Mouse (Mus musculus) cerebellum, adult 18-20 months (tissue): ENCODE results near the gene Fez1.

Experiments used
- DNase-seq, 2 experiments: peaks; one replicate each; pipeline ENCODE4 v3.0.0; 2021

Gene Fez1

DNA sequence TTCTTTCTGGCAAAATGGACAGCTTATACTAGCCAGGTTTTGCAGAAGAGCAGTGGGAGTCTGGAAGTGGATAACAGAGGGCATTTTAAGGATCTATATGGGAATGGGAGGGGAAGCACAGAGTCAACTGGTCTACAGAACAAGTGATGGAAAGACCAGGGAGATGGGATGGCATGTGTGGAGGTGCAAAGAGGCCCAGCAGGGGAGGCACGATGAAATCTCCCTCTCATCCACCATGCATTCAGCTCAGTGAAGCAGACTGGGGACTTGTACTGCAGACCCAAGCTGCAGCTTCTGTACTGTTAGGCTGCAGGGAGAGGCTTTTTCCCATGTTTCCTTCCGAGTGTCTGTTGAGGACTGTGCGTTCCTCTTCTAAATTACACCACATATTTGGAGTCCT lies 12.2 kb downstream of the Fez1 start:
- peak; percentile 58 to 60 for DNase-seq

DNA sequence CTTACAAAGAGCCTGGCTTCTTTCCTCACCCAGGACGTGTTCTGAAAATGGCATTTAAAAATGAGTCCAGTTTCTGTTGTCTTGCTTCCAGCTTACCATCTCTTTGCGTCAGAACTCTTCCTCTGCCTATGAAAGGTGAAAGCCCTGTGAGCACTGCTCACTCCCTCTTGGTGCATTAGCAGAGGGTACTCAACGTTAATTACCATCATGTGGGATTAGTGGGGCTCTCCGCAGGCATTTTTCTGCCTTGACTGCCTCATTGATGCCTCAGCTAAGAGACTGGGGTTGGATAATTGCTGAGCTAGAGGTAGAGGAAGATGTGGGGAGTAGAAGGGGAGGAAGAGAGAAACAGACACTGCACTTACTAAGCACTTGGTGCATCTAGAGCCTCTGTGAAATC lies 24.7 kb downstream of the Fez1 start:
- DNase-seq = no peak

DNA sequence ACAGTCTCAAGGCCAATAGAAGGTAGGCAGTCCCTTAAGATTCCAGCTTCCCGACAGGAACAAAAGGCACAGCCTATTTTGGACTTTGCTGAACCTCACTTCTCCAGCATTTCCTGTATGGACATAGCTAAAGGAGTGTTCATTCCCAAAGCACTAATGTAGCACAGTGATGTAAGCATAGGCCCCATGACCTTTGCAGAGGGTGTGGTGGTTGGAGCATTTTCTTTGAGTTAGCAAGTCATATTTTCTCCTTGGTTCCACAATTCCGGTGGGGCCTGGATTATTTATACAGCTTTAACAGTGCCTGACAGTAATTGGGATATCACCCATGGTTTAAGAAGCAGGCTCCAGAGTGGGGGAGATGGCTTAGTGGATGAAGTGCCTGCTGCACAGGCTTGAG lies 27.0 kb downstream of the Fez1 start:
- no peak for DNase-seq

DNA sequence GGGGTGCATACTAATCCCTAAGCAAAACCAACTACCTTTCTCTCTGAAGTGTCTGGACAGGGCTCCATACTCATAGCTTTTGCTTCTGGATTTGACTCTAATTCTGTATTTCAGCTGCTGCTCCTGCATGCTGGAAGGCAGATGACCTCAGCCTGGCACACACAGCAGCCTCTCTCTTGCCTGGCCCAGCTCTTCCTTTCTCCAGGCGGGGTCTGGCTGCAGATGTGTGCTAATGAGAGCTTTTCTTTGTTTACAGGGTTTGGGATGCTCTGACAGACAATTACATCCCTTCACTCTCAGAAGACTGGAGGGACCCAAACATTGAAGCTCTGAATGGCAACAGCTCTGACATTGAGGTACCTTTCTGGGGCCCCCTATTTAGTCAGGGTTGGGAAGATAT lies 28.4 kb downstream of the Fez1 start:
- peak in 1 of 2 experiments; percentile 14 for DNase-seq

DNA sequence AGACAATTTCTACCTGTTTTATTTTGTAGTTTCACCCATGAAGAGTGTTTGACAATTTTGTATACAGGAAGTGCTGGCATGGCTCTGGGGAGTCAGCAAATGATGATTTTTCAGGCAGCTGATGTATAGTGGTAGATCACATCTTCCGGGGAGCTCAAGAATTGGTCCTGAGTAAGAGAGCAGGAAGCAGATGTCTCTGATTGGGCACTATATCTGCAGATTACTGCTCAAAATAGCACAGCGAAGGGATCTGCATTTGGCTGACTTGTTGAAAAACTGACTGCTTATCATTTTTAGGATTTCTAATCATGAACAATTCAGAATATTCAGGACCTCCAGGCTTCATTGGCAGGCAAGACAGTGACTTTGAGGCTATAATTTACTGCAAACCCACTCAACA lies 30.5 kb downstream of the Fez1 start:
- no peak for DNase-seq

DNA sequence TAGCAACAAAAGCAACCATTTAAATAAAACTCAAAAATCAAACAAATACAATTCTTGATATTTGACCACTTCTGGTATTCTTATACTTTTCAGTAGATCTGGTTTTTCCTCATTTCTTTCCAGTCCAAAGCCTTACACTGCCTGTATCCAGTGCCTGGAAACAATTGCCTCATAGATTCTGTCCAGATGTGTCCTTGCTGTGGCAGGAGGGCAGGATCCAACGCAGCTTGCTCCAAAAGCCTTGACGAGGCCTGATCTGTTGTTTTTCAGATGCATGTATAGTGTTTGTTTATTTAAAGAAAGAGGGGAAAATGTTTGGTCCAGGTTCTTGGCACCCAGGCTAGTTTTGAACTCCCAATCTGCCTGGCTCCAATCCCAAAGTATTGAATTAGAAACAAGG lies 34.7 kb downstream of the Fez1 start:
- DNase-seq = no peak

DNA sequence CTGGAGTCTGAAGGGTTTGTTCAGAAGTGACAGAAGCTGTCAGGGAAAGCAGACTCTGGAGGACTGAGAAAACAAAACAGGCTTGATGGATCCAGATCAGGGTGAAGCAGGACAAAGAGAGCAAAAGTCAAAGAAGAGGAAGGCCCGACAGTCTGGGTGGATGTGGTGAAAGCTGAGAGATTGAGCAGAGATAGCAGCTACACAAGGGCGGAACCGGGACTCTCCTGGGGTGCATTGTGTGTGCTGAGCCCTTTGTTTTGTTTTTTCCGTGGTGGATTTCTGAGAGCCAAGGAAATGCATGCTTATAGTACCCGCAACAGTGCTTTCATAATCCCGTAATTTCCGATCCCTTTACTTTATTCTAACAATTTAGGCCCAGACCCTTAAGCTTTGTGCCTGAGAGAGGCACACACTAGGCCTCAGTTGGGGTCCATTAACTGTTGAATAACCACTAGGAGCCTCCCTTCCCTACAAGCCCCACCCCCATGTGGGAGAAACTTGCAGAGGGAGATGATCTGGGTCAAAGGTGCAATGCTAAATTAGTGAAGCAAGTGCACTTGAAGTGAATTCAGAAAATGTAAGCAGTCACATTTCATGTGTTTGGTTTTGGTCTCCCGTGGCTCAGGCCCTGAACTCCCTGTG lies 35.9 kb downstream of the Fez1 start:
- no peak for DNase-seq

DNA sequence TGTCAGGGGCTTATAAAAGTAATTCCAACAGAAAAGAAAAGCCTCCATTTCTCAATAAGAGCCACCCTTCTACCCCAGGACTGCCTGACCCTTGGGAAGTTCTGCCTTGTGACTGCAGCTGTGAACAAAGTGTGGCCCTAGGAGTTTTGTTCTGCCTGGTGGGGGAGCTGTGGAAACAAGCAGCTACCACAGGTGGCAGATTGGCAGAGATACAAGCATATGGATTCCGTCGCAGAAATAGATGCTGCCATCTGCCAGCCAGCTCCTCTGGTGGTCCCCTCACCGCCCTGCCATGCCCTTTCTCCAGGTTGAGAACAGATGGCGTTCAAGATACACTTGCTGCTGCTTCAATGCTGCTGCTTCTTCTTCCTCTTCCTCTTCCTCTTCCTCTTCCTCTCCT lies 37.0 kb downstream of the Fez1 start:
- peak; percentile 90 to 94 for DNase-seq

DNA sequence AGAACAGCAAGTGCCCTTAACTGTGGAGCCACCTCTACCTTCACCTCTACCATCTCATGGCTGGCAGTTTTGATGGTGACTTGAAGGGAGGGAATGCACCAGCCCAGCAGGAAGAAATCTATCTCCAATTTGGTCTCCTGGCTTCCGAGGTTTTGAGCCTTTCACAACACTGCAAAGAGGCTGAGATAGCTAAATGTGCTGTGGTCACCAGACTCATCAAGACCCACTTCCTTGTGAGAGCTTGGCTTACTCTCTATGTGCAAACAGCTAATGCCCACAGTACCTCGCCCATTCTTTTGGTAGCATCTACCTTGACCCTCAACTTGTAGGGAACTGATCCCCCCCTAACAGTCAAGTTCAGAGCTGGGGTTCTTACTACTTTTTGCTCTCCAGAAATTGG lies 40.9 kb downstream of the Fez1 start:
- no peak for DNase-seq

DNA sequence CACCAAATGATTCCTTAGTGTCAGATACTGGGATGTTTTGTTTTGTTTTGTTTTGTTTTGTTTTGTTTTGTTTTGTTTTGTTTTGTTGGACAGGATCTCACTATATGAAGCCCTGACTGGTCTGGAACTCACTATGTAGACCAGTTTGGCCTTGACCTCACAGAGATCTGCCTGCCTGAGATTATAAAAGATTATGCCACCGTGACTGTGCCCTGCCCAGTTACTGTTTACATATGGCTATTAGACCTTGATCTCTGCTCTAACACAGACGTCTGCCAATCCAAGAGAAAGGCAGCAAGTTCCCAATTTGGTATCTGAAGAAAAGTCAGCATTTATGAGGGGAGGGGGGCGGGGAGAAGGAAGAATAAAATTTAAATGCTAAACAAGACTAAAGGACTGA lies 42.0 kb downstream of the Fez1 start:
- DNase-seq = no peak

DNA sequence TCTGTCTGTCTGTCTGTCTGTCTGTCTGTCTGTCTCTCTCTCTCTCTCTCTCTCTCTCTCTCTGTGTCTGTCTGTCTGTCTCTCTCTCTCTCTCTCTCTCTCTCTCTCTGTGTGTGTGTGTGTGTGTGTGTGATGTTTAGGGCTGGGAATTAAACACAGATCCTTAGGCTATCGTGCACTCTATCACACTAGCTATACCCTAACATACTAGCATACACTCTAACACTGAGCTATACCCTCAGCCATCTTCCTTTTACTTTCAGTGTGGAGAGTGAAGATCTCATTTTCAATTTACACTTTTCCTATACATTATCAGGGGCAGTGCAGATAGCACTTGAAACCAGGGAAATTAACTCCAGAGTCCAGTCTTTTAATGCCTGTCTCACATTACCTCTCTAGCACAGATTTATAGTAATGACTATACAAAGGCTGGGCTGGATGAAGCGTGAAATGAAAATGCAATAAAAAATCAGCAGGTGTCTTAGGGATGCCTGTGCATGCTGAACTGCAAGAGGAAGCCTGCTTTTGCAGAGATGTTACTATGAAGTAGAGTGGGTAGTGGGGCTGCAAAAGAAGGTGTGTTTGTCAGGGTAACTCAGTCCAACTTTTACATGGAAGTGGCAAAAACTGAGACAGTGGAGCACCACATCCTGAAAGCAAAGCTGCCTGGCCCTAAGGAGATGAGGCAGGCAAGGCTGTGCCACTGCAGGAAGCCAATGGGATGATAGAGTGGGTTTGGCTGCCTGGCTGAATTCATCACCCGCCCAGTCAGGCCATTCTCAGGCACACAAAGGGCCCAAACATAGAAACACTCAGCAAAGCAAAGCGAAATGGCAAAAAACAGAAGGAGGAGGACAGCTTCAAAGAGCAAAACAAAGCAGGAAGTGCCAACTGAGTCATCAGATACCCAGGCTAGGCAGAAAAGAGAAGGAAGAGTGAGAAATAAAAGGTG lies 43.5 kb downstream of the Fez1 start:
- peak in 1 of 2 experiments; percentile 45 for DNase-seq

DNA sequence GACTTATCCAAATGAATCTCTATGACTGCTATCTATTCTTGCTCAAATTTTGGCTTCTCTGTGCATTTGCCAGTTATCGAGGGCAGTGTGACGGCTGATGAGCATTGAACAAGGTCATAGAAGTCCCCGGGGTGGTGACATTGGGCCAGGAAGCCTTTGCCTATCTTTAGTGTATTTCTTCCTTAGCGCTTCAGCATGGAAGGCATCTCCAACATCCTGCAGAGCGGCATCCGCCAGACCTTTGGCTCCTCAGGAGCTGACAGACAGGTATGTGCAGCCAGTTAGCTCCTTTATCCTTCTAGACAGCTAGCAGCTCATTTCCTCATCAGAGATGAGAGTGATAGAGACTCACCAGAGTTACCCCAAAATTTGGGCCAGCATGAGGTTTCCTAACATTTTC lies 47.0 kb downstream of the Fez1 start:
- no peak for DNase-seq

DNA sequence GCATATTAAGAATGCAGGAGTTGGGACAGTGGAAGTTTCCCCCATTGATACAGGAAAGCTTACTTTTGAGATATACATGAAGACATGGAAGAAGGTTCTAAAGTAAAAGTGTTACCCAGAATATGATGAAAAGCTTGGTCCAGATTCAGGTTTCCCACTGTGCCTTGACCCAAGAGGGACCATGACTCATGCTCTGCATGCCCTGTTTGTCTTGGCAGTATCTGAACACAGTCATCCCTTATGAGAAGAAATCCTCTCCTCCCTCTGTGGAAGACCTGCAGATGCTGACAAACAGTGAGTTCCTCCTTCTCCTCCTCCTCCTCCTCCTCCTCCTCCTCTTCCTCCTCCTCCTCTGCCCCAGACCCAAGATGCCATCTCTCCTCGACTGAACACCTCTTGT lies 48.6 kb downstream of the Fez1 start:
- DNase-seq = peak; percentile 44 to 69

DNA sequence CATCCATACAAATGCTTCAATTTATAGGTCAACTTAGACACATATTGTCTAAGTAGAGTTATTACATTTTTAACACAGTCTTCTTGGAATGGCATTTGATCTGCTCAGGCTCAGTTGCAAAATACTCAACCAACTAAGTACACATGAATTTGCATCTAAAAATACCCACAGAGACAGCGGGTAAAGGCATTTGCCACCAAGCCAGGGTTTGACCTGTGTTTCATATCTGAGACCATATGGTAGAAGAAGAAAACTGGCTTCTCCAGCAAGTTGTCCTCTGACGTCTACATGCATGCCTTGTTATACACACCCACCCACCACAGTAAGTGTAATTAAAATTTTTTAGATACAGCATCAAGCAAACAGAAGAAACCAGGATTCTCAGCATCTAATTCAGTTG lies 52.1 kb downstream of the Fez1 start:
- DNase-seq = no peak

DNA sequence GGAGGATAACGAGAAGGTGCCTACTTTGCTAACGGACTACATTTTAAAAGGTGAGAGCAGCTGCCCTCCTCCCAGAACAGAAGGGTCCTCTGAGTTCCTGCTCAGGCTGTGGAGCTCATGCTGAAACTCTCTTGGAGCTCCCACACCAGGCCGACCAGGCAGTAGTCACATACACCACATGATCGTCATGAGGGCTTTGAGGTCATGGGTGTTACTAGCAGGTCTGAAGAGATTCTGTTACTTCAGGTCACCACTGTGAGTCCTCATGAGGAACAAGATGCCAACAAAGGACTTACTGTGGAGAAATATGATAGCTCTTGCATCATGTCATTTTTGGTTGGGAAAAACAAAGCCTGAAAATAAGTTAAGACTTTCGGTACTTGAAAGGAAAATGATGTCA lies 54.6 kb downstream of the Fez1 start:
- no peak for DNase-seq

DNA sequence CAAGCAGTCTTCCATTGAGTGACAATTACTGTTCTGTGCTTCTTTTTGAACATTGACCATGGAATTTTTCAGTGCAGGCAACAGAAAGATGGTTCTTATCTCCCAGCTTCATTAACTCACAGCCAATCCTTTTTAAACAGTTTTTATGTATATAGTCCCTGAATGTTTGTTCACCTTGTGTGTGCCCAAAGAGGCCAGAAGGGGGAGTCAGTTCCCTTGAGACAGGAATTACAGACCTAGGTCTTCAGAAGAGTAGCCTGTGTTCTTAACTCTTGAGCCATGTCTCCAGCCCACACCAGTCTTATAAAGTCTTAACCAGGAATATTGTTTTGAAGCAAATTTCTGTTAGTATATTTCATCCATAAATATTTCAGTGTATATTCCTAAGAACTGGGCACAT lies 55.1 kb downstream of the Fez1 start:
- DNase-seq = no peak

DNA sequence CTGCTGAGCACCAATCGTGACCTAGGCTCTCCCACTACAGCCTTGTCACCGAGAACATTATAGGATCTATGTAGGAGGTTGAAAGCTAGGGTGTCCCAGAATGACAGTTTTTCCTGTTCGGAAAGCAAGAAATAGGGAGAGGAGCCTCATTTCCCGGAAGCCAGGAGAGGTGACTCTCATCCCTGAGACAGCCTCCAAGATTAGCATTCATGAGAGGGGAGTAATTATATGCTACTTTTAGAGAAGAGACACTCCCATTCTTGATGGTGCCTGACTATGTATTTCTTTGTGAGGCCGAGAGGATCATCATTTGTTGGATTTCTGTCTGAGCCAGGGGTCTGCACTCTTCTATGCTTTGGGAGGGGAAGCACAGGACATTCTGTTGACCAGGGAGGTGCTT lies 60.0 kb downstream of the Fez1 start:
- no peak for DNase-seq

DNA sequence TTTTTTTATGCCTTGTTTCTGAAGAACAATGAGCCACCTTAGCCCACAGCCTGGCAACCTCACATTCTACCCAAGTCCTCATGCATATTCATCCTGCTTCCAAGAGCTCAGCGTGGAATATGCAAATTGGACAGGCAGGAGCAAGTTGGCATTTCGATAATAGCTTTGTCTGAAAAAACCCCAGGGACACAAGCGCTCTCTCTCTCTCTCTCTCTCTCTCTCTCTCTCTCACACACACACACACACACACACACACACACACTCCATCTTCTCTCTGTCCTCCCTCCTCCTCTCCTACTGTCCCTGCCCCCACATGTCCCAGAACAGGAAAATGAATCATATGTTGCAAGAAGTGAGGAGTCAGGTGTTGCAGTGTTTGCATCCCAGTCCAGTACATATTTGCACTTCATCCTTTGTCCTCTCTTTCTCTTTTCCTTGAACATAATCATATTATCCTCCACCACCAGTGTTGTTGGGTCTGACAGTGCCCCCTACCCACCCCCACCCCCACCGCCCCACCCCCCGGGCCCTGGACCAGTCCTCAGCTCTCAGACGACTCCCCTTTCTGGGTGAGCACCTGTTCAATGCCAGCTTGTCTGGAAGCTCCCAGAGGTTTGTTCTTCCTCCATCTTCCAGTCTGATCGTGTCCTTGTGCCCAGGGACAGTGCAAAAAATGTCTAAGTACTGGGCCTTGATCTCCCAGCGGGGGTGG lies 60.5 kb downstream of the Fez1 start:
- DNase-seq = no peak

DNA sequence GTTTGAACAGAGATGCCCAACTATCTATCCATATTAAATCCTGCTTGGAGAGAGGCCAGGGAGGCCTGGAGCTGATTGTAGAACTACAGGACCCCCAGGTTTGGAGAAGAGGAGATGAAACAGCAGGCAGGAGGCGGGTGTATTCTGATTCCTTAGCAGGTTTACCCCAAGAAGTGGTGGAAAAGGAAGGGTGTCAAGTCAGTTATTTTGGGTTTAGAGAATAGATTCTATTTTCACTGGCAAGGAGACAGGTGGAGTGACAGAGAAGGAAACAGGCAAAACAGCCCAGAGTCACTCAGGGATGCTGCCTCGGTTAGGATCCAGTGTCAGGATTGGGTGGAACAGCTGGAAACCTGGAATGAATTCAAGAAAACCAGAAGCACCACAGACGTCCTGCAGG lies 61.9 kb downstream of the Fez1 start:
- DNase-seq = no peak

DNA sequence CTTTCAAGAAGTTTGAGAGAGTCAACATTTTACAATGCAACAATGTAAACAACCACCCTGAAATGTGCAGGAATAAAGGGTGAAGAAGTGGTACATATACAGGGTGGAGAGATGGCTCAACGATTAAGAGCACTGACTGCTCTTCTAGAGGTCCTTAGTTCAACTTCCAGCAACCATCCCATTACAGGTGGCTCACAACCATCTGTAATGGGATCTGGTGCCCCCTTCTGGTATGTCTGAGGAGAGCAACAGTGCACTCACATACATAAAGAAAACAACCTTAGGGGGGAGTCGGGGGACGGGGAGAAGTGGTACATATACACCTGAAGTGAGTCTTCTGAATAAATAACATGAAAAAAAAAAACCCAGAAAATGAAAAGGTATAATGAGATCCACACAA lies 63.6 kb downstream of the Fez1 start:
- DNase-seq = peak; percentile 51 to 61

DNA sequence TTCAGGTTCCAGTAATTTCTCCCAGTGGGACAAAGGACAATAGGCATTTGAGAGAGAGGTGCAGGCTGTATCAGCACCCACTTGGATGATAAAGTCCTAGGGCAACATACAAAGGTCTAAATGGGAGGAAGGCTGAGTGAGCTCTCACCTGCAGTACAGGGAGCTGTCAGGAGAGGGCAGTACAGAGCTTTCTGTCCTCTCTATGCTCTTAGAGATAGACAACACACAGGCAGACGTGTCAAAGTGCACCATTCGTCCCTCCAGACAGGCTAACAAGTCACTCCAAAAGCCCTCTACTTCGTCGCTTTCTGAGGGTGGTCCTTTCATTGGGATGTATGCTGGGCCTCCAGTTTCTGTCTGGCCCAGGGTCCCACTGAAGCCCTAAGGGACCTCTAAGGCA lies 68.9 kb downstream of the Fez1 start:
- DNase-seq = peak; percentile 49 to 62

DNA sequence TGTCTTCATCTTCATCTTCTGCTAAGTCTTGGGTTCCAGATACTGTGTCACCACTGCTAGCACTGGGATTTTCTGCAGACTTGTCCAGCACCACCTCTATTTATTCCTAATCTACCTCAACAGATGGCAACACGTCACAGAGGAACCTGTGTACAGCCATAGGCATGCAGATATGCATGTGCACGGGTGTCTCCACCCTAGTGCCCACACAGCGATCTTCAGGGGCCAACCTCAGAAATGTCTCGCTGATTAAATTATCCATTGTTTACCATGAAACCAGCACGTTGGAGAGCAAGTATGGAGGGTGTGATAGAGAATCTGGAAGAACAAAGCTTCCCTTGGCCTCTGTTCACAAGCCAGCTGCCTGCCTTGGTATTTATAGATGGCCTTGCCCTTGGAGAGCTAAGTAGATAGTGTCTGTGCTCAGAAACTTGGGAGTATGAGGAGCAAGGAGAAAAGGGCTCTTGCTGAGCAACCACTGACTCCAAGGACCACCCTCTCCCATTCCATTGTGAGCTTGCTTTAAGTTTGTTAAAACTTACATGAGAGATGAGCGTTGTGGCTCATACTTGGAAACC lies 71.8 kb downstream of the Fez1 start:
- DNase-seq = no peak

DNA sequence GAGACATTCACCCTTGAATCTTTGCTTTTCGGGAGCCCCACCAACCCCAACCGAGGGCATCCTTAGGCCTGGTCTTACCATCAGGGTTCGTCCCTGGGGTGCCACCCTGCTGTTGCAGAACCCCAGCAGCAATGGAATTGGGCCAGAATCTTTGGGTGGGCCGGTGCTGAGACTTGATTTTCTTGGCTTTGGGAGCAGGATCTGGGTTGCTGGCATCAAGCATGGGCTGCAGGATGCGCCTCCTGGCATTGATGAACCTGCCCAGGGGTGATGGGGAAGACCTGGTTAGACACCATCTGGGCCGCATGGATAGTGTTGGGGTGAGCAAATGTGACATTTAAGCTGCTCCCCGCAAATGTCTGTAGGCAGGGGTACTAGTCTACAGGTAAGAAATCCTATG lies 72.6 kb downstream of the Fez1 start:
- peak in 1 of 2 experiments; percentile 29 for DNase-seq
